Mouse (Mus musculus): ENCODE data around the gene Prpf3. TPM values are rescaled to one million over a fixed set of nuclear protein-coding genes. Genes with fewer than 3 reads are reported as not detected.
"Not testable (repeated sequence)": the region's sequence is repeated elsewhere in the genome, so short reads cannot be mapped to it uniquely, and the experiment has no call there.

Prpf3 gene
- polyA plus RNA-seq, 1 experiment from 2014 or later, result 65.3 TPM

DNA sequence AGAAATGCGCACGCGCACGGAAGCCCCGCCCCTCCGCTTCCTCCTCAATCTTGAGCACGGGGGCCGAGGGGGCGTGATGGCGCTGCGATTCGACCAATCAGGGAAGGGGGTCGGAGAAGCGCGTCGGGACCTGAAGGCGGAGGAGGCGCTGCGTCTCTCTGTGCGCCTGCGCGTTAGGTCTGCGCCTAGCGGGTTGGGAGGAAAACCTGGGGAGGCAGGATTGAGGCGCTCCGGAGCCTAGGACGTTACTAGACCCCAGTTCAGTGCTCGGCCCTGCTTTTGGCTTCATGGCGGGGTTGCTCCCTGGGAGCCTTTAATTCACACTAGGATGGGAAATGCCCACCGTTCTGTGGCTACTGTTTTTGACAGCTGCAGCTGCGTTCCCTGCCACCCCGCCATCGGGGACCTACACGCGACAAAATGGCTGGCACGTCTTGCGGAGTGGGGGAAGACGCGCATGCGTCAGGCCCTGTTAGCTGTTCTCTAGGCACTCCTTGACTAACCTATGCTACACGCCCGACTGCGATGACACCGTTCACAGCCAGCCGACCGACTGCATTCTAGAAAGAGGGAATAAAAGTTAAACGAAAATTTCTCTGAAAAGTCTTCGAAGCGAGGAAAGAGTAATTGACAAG lies 36.2 kb downstream of the Prpf3 start:
- Histone ChIP-seq H3K27me3 (ENCODE audit: control insufficient read depth, insufficient read depth, low read length) (no peaks in the 10 kb centered on the region), H3K4me1 (ENCODE audit: control insufficient read depth, insufficient read depth, low read length) (peaks cover 7% of the 10 kb centered on the region), H3K4me2 (peak overlapping the region; percentile 51), H3K9me3 (ENCODE audit: control insufficient read depth, low read length) (no peaks in the 10 kb centered on the region), H3K4me3 (ENCODE audit: low read depth, low read length) (peak overlapping the region; percentile 84), H3K9ac (ENCODE audit: low read length) (peak overlapping the region; percentile 98), H3K36me3 (ENCODE audit: control insufficient read depth, insufficient read depth, low read length) (no peaks in the 10 kb centered on the region), H3K27ac (ENCODE audit: low read depth, low read length) (peak overlapping the region; percentile 99)
- DNase-seq (ENCODE audit: low spot score, missing footprints) (peak; percentile 100), ATAC-seq (ENCODE audit: low FRiP score) (peak; percentile 96)
- WGBS, result under 1% methylated on average over 49 of the region's 49 CpGs

GRCm38 (mm10) chr3:95818571-95819288 lies 37.0 kb downstream of the Prpf3 start, which contains the start of gene Rprd2:
Gene Rprd2, minus strand, starts transcription at chr3:95818863.
- peak within 1 kb of the TSS; percentile 84 for H3K4me3 ChIP-seq (ENCODE audit: low read depth, low read length)
- DNase-seq (ENCODE audit: low spot score, missing footprints) (peak; percentile 98), ATAC-seq (ENCODE audit: low FRiP score) (peak; percentile 65)
- no peaks in the 10 kb centered on the region for H3K9me3 ChIP-seq (ENCODE audit: control insufficient read depth, low read length)
- H3K27me3 ChIP-seq (ENCODE audit: control insufficient read depth, insufficient read depth, low read length), result no peaks in the 10 kb centered on the region
- H3K27ac ChIP-seq (ENCODE audit: low read depth, low read length), result peak within 1 kb of the TSS; percentile 99
- WGBS, result 0% methylated on average over 58 of the region's 60 CpGs
- peaks cover 7% of the 10 kb centered on the region for H3K4me1 ChIP-seq (ENCODE audit: control insufficient read depth, insufficient read depth, low read length)
- H3K4me2 ChIP-seq, result peak within 1 kb of the TSS; percentile 57
- peak within 1 kb of the TSS; percentile 98 for H3K9ac ChIP-seq (ENCODE audit: low read length)
- H3K36me3 ChIP-seq (ENCODE audit: control insufficient read depth, insufficient read depth, low read length), result no peaks in the 10 kb centered on the region

DNA sequence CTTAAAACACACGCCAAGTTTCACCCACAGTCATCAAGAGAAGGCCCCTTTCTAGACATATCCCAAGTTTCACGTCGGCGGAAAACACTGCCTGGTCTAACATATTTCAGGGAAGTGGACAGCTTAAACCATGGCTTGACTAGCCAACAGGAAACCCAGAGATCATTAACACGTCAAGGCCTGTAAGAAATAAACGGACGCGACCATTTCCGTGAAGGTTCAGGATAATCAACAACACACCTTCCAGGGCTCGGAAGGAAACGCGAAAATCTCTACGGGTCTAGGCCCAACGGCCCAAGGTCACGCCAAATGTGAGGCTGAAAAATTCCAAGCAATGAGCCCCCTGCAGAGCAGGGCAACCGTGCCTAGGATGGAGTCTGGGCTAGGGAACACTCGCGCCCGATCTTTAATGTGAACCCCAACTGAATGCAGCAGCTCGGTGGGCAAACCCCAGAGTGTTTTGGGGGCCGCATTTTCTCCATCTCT lies 37.6 kb downstream of the Prpf3 start:
- H3K4me3 ChIP-seq (ENCODE audit: low read depth, low read length), result peak overlapping the region; percentile 84
- H3K9me3 ChIP-seq (ENCODE audit: control insufficient read depth, low read length), result no peaks in the 10 kb centered on the region
- under 1% methylated on average over 21 of the region's 21 CpGs for WGBS
- ATAC-seq (ENCODE audit: low FRiP score) (peak; percentile 12), DNase-seq (ENCODE audit: low spot score, missing footprints) (peak; percentile 98)
- no peaks in the 10 kb centered on the region for H3K36me3 ChIP-seq (ENCODE audit: control insufficient read depth, insufficient read depth, low read length)
- H3K4me2 ChIP-seq, result peak overlapping the region; percentile 57
- peaks cover 7% of the 10 kb centered on the region for H3K4me1 ChIP-seq (ENCODE audit: control insufficient read depth, insufficient read depth, low read length)
- H3K9ac ChIP-seq (ENCODE audit: low read length), result peak overlapping the region; percentile 98
- no peaks in the 10 kb centered on the region for H3K27me3 ChIP-seq (ENCODE audit: control insufficient read depth, insufficient read depth, low read length)
- peak overlapping the region; percentile 99 for H3K27ac ChIP-seq (ENCODE audit: low read depth, low read length)

DNA sequence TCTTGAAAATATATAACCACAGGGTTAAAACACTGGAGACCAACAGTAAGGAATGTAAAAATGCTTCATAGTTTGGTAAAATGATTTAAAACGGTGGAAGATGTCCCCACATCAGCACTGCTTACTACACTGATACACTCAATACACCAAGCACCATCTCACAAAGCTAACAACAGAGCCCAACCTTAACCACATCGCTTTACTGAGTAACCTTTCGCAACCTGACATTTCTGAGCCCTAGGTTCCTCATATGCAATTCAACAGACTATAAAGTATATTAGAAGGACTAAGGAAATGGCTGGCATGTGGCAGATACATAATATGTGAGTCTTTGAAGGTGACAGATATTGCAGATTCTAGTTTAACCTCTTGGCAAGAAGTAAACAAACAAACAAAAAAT lies 39.0 kb downstream of the Prpf3 start:
- DNase-seq (ENCODE audit: low spot score, missing footprints) (no peak), ATAC-seq (ENCODE audit: low FRiP score) (no peak)
- peak overlapping the region; percentile 28; the same call in 1 of the 2 replicates for H3K4me2 ChIP-seq
- no peaks in the 10 kb centered on the region for H3K27me3 ChIP-seq (ENCODE audit: control insufficient read depth, insufficient read depth, low read length)
- WGBS, result 94% methylated on average over 3 of the region's 3 CpGs
- no peaks in the 10 kb centered on the region for H3K36me3 ChIP-seq (ENCODE audit: control insufficient read depth, insufficient read depth, low read length)
- no peak overlapping the region for H3K27ac ChIP-seq (ENCODE audit: low read depth, low read length)
- peaks cover 7% of the 10 kb centered on the region for H3K4me1 ChIP-seq (ENCODE audit: control insufficient read depth, insufficient read depth, low read length)
- H3K9ac ChIP-seq (ENCODE audit: low read length), result no peak overlapping the region
- no peaks in the 10 kb centered on the region for H3K9me3 ChIP-seq (ENCODE audit: control insufficient read depth, low read length)
- H3K4me3 ChIP-seq (ENCODE audit: low read depth, low read length), result no peak overlapping the region

DNA sequence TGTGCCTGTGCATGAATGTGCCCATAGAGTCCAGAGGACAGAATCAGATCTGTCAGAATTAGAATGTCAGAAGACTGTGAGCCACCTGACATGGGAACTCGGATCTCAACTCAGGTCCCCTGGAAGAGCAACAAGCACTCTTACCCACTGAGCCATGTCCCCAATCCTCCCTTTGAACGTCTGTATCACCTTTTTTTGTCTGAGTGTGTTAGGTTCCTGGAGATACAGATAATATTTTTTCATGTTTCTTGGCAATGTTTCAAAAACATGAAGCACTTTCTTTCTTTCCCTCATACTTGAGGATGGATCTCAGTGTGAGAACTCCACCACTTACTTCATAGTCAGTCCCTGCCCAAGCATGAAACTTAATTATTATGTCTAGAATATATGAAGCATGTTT lies 47.3 kb downstream of the Prpf3 start:
- no peak overlapping the region for H3K4me2 ChIP-seq
- H3K4me3 ChIP-seq (ENCODE audit: low read depth, low read length), result no peak overlapping the region
- peaks cover 2% of the 10 kb centered on the region; the same call in 1 of the 2 replicates for H3K36me3 ChIP-seq (ENCODE audit: control insufficient read depth, insufficient read depth, low read length)
- WGBS, result 77% methylated on average over 2 of the region's 2 CpGs
- DNase-seq (ENCODE audit: low spot score, missing footprints), result no peak
- H3K9ac ChIP-seq (ENCODE audit: low read length), result no peak overlapping the region
- no peak overlapping the region for H3K27ac ChIP-seq (ENCODE audit: low read depth, low read length)
- no peak for ATAC-seq (ENCODE audit: low FRiP score)
- H3K9me3 ChIP-seq (ENCODE audit: control insufficient read depth, low read length), result no peaks in the 10 kb centered on the region
- no peaks in the 10 kb centered on the region for H3K4me1 ChIP-seq (ENCODE audit: control insufficient read depth, insufficient read depth, low read length)
- no peaks in the 10 kb centered on the region for H3K27me3 ChIP-seq (ENCODE audit: control insufficient read depth, insufficient read depth, low read length)

- not testable (repeated sequence) for DNase-seq (ENCODE audit: low spot score, missing footprints); ATAC-seq (ENCODE audit: low FRiP score); H3K36me3 ChIP-seq (ENCODE audit: control insufficient read depth, insufficient read depth, low read length); H3K27me3 ChIP-seq (ENCODE audit: control insufficient read depth, insufficient read depth, low read length); H3K9me3 ChIP-seq (ENCODE audit: control insufficient read depth, low read length); H3K9ac ChIP-seq (ENCODE audit: low read length); H3K4me1 ChIP-seq (ENCODE audit: control insufficient read depth, insufficient read depth, low read length); H3K4me2 ChIP-seq; H3K4me3 ChIP-seq (ENCODE audit: low read depth, low read length); H3K27ac ChIP-seq (ENCODE audit: low read depth, low read length)
- WGBS, result 97% methylated on average over 3 of the region's 6 CpGs
Measured at GRCm38 (mm10) chr3:95807630-95808029, 48.1 kb downstream of the Prpf3 start.

DNA sequence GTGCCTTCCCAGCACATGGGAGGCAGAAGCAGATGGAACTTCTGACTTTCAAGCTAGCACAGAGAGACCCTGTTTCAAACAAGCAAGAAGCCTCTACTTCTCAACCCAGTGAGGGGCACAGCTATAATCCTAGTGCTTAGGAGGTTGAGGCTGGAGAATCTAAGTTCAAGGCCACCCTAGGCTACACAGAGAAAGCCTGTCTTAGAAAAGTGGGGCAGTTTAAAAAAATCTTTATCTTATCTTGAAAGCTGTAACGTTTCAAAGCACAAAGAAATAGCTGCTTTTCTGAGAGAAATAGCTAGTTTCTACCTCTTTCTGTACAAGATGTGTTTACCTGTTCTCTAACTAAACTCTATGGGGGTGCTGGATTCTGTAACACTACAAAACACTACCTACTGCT lies 49.0 kb downstream of the Prpf3 start:
- WGBS, result 81% methylated on average over 1 of the region's 1 CpGs
- no peak overlapping the region for H3K27ac ChIP-seq (ENCODE audit: low read depth, low read length)
- H3K4me3 ChIP-seq (ENCODE audit: low read depth, low read length), result no peak overlapping the region
- no peaks in the 10 kb centered on the region for H3K27me3 ChIP-seq (ENCODE audit: control insufficient read depth, insufficient read depth, low read length)
- no peak overlapping the region for H3K4me2 ChIP-seq
- H3K9ac ChIP-seq (ENCODE audit: low read length), result no peak overlapping the region
- H3K4me1 ChIP-seq (ENCODE audit: control insufficient read depth, insufficient read depth, low read length), result no peaks in the 10 kb centered on the region
- ATAC-seq (ENCODE audit: low FRiP score), result no peak
- peak; percentile 74 for DNase-seq (ENCODE audit: low spot score, missing footprints)
- H3K36me3 ChIP-seq (ENCODE audit: control insufficient read depth, insufficient read depth, low read length), result peaks cover 5% of the 10 kb centered on the region; the same call in 1 of the 2 replicates
- no peaks in the 10 kb centered on the region for H3K9me3 ChIP-seq (ENCODE audit: control insufficient read depth, low read length)

DNA sequence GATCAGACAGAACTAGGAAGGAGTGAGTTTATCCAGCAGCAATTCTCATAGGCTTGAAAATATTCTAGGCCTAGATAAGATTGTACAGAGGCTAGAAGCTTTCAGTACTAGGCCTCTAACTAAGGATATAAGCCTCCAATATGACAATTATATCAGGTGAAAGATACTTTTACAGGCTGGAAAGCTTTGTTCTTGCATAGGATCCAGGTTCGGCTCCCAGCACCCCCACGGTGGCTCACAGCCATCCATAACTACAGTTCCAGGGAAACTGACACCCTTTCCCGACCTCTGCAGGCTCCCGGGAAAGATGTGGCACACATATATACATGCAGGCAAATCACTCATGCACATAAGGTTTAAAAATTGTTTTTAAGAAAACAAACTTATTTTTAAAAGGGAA lies 51.8 kb downstream of the Prpf3 start:
- Histone ChIP-seq H3K4me2 (no peak overlapping the region), H3K36me3 (ENCODE audit: control insufficient read depth, insufficient read depth, low read length) (peaks cover 5% of the 10 kb centered on the region; the same call in 1 of the 2 replicates), H3K27ac (ENCODE audit: low read depth, low read length) (no peak overlapping the region), H3K4me3 (ENCODE audit: low read depth, low read length) (no peak overlapping the region), H3K9me3 (ENCODE audit: control insufficient read depth, low read length) (no peaks in the 10 kb centered on the region), H3K27me3 (ENCODE audit: control insufficient read depth, insufficient read depth, low read length) (no peaks in the 10 kb centered on the region), H3K4me1 (ENCODE audit: control insufficient read depth, insufficient read depth, low read length) (no peaks in the 10 kb centered on the region), H3K9ac (ENCODE audit: low read length) (no peak overlapping the region)
- DNase-seq (ENCODE audit: low spot score, missing footprints) (peak; percentile 61), ATAC-seq (ENCODE audit: low FRiP score) (no peak)
- 95% methylated on average over 4 of the region's 4 CpGs for WGBS

GRCm38 (mm10) chr3:95798756-95799155 lies 56.9 kb downstream of the Prpf3 start:
- H3K4me2 ChIP-seq, result no peak overlapping the region
- DNase-seq (ENCODE audit: low spot score, missing footprints), result peak; percentile 60

More at GRCm38 (mm10) chr3:95798756-95799155, 56.9 kb downstream of the Prpf3 start:
- H3K9me3 ChIP-seq (ENCODE audit: control insufficient read depth, low read length), result no peaks in the 10 kb centered on the region
- H3K36me3 ChIP-seq (ENCODE audit: control insufficient read depth, insufficient read depth, low read length), result peaks cover 3% of the 10 kb centered on the region; the same call in 1 of the 2 replicates
- no peak for ATAC-seq (ENCODE audit: low FRiP score)
- no peaks in the 10 kb centered on the region for H3K4me1 ChIP-seq (ENCODE audit: control insufficient read depth, insufficient read depth, low read length)
- H3K27ac ChIP-seq (ENCODE audit: low read depth, low read length), result no peak overlapping the region
- no peak overlapping the region for H3K9ac ChIP-seq (ENCODE audit: low read length)
- WGBS, result 92% methylated on average over 4 of the region's 4 CpGs
- no peaks in the 10 kb centered on the region for H3K27me3 ChIP-seq (ENCODE audit: control insufficient read depth, insufficient read depth, low read length)
- H3K4me3 ChIP-seq (ENCODE audit: low read depth, low read length), result no peak overlapping the region
